9 mouse cellular contexts compared by ENCODE assay signal in genomic region chr2:28756201-28756600, GRCm38 (mm10). TPM values are rescaled to one million over a fixed set of nuclear protein-coding genes. Genes with fewer than 3 reads are reported as not detected.
A peak's percentile ranks its signal among the peaks of the same experiment; 100 is the strongest.
DNase-seq lines count a peak whose midpoint lies in the region; ATAC-seq lines count a peak whose summit lies in the region.
"Had no signal": no experiment of that assay in that cellular context is flagged by ENCODE, and none has a peak within 500 bp of the region (broad histone marks: within the 10 kb centered on the region; RNA-seq: fewer than 3 reads in every experiment).

No protein-coding gene starts in this region.

- peak; percentile 81 for DNase-seq in intestine, embryonic 14.5 days (ENCODE audit: low spot score)
- DNase-seq in ES-CJ7 (ENCODE audit: low read depth, low spot score): peak; percentile 74
- peak; percentile 27 for DNase-seq in c-Kit-positive CD71-positive TER-119-negative erythroid progenitor cells, embryonic 14.5 days (ENCODE audit: low read depth)
- peak; percentile 19 for DNase-seq in heart, adult 8-10 months (ENCODE audit: low spot score)
- peak; percentile 23 to 51 for DNase-seq in layer of hippocampus, postnatal 25 days (ENCODE audit: extremely low spot score in 1 of 2, low spot score in 1 of 2)
- DNase-seq in midbrain, embryonic 14.5 days: peak; percentile 87
- DNase-seq in yolk sac, embryonic 10.5 days (ENCODE audit: low spot score): peak; percentile 22

- H3K4me3 ChIP-seq in intestine, embryonic 14.5 days (ENCODE audit: low read depth, low read length): no peak overlapping the region
- H3K4me3 ChIP-seq in intestine, embryonic 15.5 days (replicated peaks): no peak overlapping the region
- no peak overlapping the region for H3K4me3 ChIP-seq in midbrain, embryonic 14.5 days (replicated peaks; ENCODE audit: low read depth, low read length)
- H3K4me3 ChIP-seq: erythroblast, embryonic 14.5 days had no signal

- H3K9me3 ChIP-seq in intestine, embryonic 14.5 days (ENCODE audit: control insufficient read depth, low read length): no peaks in the 10 kb centered on the region
- H3K9me3 ChIP-seq in intestine, embryonic 15.5 days: no peaks in the 10 kb centered on the region
- no peaks in the 10 kb centered on the region for H3K9me3 ChIP-seq in midbrain, embryonic 14.5 days (ENCODE audit: control insufficient read depth, low read length)

- no peaks in the 10 kb centered on the region for H3K36me3 ChIP-seq in intestine, embryonic 14.5 days (ENCODE audit: control insufficient read depth, insufficient read depth, low read length)
- no peaks in the 10 kb centered on the region for H3K36me3 ChIP-seq in intestine, embryonic 15.5 days
- no peaks in the 10 kb centered on the region for H3K36me3 ChIP-seq in midbrain, embryonic 14.5 days (ENCODE audit: control insufficient read depth, insufficient read depth, low read length)

- 44% methylated on average over 4 of the region's 4 CpGs for whole genome bisulfite sequencing in intestine, embryonic 14.5 days
- 37% methylated on average over 4 of the region's 4 CpGs for WGBS in intestine, embryonic 15.5 days
- WGBS in midbrain, embryonic 14.5 days: 35% methylated on average over 4 of the region's 4 CpGs

- no peak for ATAC-seq in intestine, embryonic 14.5 days (replicated peaks; ENCODE audit: low FRiP score, low TSS enrichment, low read depth)
- no peak for ATAC-seq in intestine, embryonic 15.5 days
- no peak for ATAC-seq in midbrain, embryonic 14.5 days (ENCODE audit: low FRiP score, low TSS enrichment)

- no peak overlapping the region for H3K4me2 ChIP-seq in intestine, embryonic 14.5 days (ENCODE audit: low read length)
- H3K4me2 ChIP-seq in intestine, embryonic 15.5 days (replicated peaks): no peak overlapping the region
- no peak overlapping the region for H3K4me2 ChIP-seq in midbrain, embryonic 14.5 days (ENCODE audit: low read length)

- H3K27ac ChIP-seq in intestine, embryonic 14.5 days (ENCODE audit: low read depth): no peak overlapping the region
- no peak overlapping the region for H3K27ac ChIP-seq in intestine, embryonic 15.5 days
- H3K27ac ChIP-seq in midbrain, embryonic 14.5 days (replicated peaks; ENCODE audit: low read depth, low read length): no peak overlapping the region

- 0 out of 2 replicates have a peak, but pooled peaks cover 2% of the 10 kb centered on the region for H3K27me3 ChIP-seq in intestine, embryonic 14.5 days (replicated peaks; ENCODE audit: control insufficient read depth, insufficient read depth, low read length)
- H3K27me3 ChIP-seq in intestine, embryonic 15.5 days (replicated peaks): no peaks in the 10 kb centered on the region
- H3K27me3 ChIP-seq in midbrain, embryonic 14.5 days (ENCODE audit: control insufficient read depth, insufficient read depth, low read length): peaks cover 13% of the 10 kb centered on the region

- no peak overlapping the region for H3K9ac ChIP-seq in intestine, embryonic 14.5 days (ENCODE audit: low read length)
- H3K9ac ChIP-seq in intestine, embryonic 15.5 days: no peak overlapping the region
- H3K9ac ChIP-seq in midbrain, embryonic 14.5 days (replicated peaks; ENCODE audit: low read length): no peak overlapping the region

- peaks cover 5% of the 10 kb centered on the region; the same call in 1 of the 2 replicates for H3K4me1 ChIP-seq in intestine, embryonic 14.5 days (replicated peaks; ENCODE audit: control insufficient read depth, insufficient read depth, low read length)
- peaks cover 14% of the 10 kb centered on the region; the same call in 1 of the 2 replicates for H3K4me1 ChIP-seq in intestine, embryonic 15.5 days (replicated peaks)
- H3K4me1 ChIP-seq in midbrain, embryonic 14.5 days (ENCODE audit: control insufficient read depth, insufficient read depth, low read length): peaks cover 17% of the 10 kb centered on the region

RNA-seq across cellular contexts. Expression of gene Ak8, which starts 56.2 kb away (rescaled TPM):
- polyA plus RNA-seq in intestine, embryonic 14.5 days (2014; fragmentation: Nextera tagmentation; extraction: Ambion mirVana): 0.19 and 1.3 TPM in 2 replicates
- polyA plus RNA-seq in intestine, embryonic 15.5 days (2015; fragmentation: Nextera tagmentation; extraction: Ambion mirVana): 0.44 and 0.48 TPM in 2 replicates
- under 1 TPM in 1 of 4 experiments, not detected in 3; 0.26 TPM for total RNA-seq in heart, adult 8-10 months (2022)
- 1 to 10 TPM; 1.1 TPM for total RNA-seq in layer of hippocampus, postnatal 25 days (2021)
- 3.0 and 4.3 TPM in 2 replicates for polyA plus RNA-seq in midbrain, embryonic 14.5 days (2014; fragmentation: Nextera tagmentation; extraction: Ambion mirVana)
- polyA plus RNA-seq: erythroblast, embryonic 14.5 days had no signal

RNA-seq across cellular contexts. Expression of gene Spaca9, which starts 56.7 kb away (rescaled TPM):
- polyA plus RNA-seq in intestine, embryonic 14.5 days (2014; fragmentation: Nextera tagmentation; extraction: Ambion mirVana): 1.3 and 1.6 TPM in 2 replicates
- polyA plus RNA-seq in intestine, embryonic 15.5 days (2015; fragmentation: Nextera tagmentation; extraction: Ambion mirVana): 1.0 and 1.2 TPM in 2 replicates
- not detected for total RNA-seq in heart, adult 8-10 months (2022)
- total RNA-seq in layer of hippocampus, postnatal 25 days (2021): under 1 TPM in 1 of 2 experiments, not detected in 1; 0.91 TPM
- polyA plus RNA-seq in midbrain, embryonic 14.5 days (2014; fragmentation: Nextera tagmentation; extraction: Ambion mirVana): 1.1 and 1.6 TPM in 2 replicates
- polyA plus RNA-seq: erythroblast, embryonic 14.5 days had no signal

Comparison
In these comparisons a context has a peak if more than half of its experiments do, and no peak if none do; other contexts are left out.
1. DNase-seq: peak in every context shown above with its lines; median percentile 87 in midbrain, embryonic 14.5 days; 81 in intestine, embryonic 14.5 days; 74 in ES-CJ7; 37 in layer of hippocampus, postnatal 25 days; 27 in c-Kit-positive CD71-positive TER-119-negative erythroid progenitor cells, embryonic 14.5 days; 22 in yolk sac, embryonic 10.5 days; 19 in heart, adult 8-10 months.